Mouse (Mus musculus) liver, embryonic 14.5 days (tissue): ENCODE measurements around the gene Ccdc124. TPM values are rescaled to one million over a fixed set of nuclear protein-coding genes. Genes with fewer than 3 reads are reported as not detected.

Experiments used
- ATAC-seq: fragments of 200-750 bp; cut with Nextera tagmentation; 2 replicates; pipeline ENCODE4 v1.8.0; 2017; ENCODE audit warnings: moderate number of reproducible peaks, mild to moderate bottlenecking, moderate library complexity; ENCODE audit not compliant: insufficient read depth
- DNase-seq, 3 experiments: peaks; one replicate each; pipeline ENCODE4 v3.0.0-alpha.2; 2012 to 2013; ENCODE audit warnings: low read depth in 3 of 3, low spot score in 3 of 3
- H3K27ac ChIP-seq: fragments of 300-500 bp; sonication (generic); 2 replicates; pipeline ENCODE4 v1.5.1; 2014; ENCODE audit warnings: moderate library complexity, mild to moderate bottlenecking, control low read depth, inconsistent platforms
- H3K27me3 ChIP-seq: fragments of 300-500 bp; sonication (generic); 2 replicates; pipeline ENCODE4 v1.6.1; 2014; ENCODE audit warnings: mild to moderate bottlenecking, low read length, moderate library complexity; ENCODE audit not compliant: control insufficient read depth, insufficient read depth
- H3K36me3 ChIP-seq: fragments of 300-500 bp; sonication (generic); replicated peaks from 2 replicates; pipeline ENCODE4 v1.6.1; 2014; ENCODE audit warnings: low read depth; ENCODE audit not compliant: control insufficient read depth, insufficient read depth
- H3K4me1 ChIP-seq, 2 experiments: fragments of 200-500 bp in 1 of 2; fragments of 300-500 bp in 1 of 2; sonication (generic) in 1 of 2; replicated peaks; 2 replicates each; pipeline ENCODE4 v1.6.1; 2012 to 2014; ENCODE audit warnings: antibody characterized with exemption in 1 of 2, inconsistent platforms in 1 of 2, low read length in 1 of 2; ENCODE audit not compliant: control insufficient read depth in 2 of 2, insufficient read depth in 2 of 2
- H3K4me2 ChIP-seq: fragments of 300-500 bp; sonication (generic); 2 replicates; pipeline ENCODE4 v1.6.1; 2014; ENCODE audit warnings: low read depth, mild to moderate bottlenecking, control low read depth, moderate library complexity
- H3K4me3 ChIP-seq, 2 experiments: fragments of 200-500 bp in 1 of 2; fragments of 300-500 bp in 1 of 2; sonication (generic) in 1 of 2; 2 replicates each; pipeline ENCODE4 v1.5.1; 2012 to 2014; ENCODE audit warnings: low read depth in 2 of 2, low read length in 2 of 2, mild to moderate bottlenecking in 2 of 2, control low read depth in 1 of 2, inconsistent platforms in 1 of 2, moderate library complexity in 1 of 2; ENCODE audit not compliant: insufficient read depth in 1 of 2
- H3K9ac ChIP-seq: fragments of 300-500 bp; sonication (generic); replicated peaks from 2 replicates; pipeline ENCODE4 v1.6.1; 2014; ENCODE audit warnings: mild to moderate bottlenecking, control low read depth, moderate library complexity
- H3K9me3 ChIP-seq: fragments of 300-500 bp; sonication (generic); 2 replicates; pipeline ENCODE4 v1.6.1; 2016; ENCODE audit warnings: low read length, mixed read lengths; ENCODE audit not compliant: control insufficient read depth
- CTCF ChIP-seq: IDR thresholded peaks from 2 replicates; pipeline ENCODE4 v1.5.1; 2016; ENCODE audit warnings: antibody characterized with exemption, low read depth, control low read depth
- EP300 ChIP-seq: IDR thresholded peaks from 2 replicates; pipeline ENCODE4 v1.6.1; 2016; ENCODE audit warnings: antibody characterized with exemption, low read depth
- WGBS: fragments of 180-500 bp; shearing (Covaris S2); extraction: QIAGEN DNeasy Blood & Tissue Kit; methylation state at CpG from one replicate; pipeline ENCODE4 v1.1.7; 2014; ENCODE audit not compliant: insufficient replicate concordance; 5-methylcytosine and 5-hydroxymethylcytosine counted together
- polyA plus RNA-seq, 2 experiments: library from polyadenylated mRNA; depleted of rRNA in 1 of 2; stranded (reverse) in 1 of 2; unstranded in 1 of 2; fragments of >200 nt; fragmentation: Nextera tagmentation in 1 of 2; extraction: Ambion mirVana in 1 of 2; gene quantifications; 2 replicates each; pipeline versions ENCODE4 v1.2.1 to v1.2.3; 2012 to 2014

Gene Ccdc124
- polyA plus RNA-seq, 2 experiments, result 34.3 to 54.1 TPM

- H3K4me1 ChIP-seq, result peaks cover 10 to 12% of the 10 kb centered on the region in 2 experiments; a peak in 3 of 4 replicates
- H3K9ac ChIP-seq, result no peak overlapping the region
- ATAC-seq (no peak), DNase-seq (no peak)
- no peak overlapping the region for H3K4me2 ChIP-seq
- 78% methylated on average over 5 of the region's 5 CpGs for WGBS
- H3K27me3 ChIP-seq, result no peaks in the 10 kb centered on the region
- peaks cover 23% of the 10 kb centered on the region for H3K36me3 ChIP-seq
- H3K27ac ChIP-seq, result no peak overlapping the region
- no peaks in the 10 kb centered on the region for H3K9me3 ChIP-seq
- no peak overlapping the region for H3K4me3 ChIP-seq
- TF ChIP-seq EP300, result no peak
- TF ChIP-seq CTCF, result peak; percentile 40; the same call in 1 of the 2 replicates
These were observed 37.9 kb upstream of the Ccdc124 start for GRCm38 (mm10) chr8:70911596-70911995.

GRCm38 (mm10) chr8:70907518-70907917, 33.8 kb upstream of the Ccdc124 start:
- WGBS, result 33% methylated on average over 2 of the region's 2 CpGs
- no peak overlapping the region for H3K4me3 ChIP-seq

DNA sequence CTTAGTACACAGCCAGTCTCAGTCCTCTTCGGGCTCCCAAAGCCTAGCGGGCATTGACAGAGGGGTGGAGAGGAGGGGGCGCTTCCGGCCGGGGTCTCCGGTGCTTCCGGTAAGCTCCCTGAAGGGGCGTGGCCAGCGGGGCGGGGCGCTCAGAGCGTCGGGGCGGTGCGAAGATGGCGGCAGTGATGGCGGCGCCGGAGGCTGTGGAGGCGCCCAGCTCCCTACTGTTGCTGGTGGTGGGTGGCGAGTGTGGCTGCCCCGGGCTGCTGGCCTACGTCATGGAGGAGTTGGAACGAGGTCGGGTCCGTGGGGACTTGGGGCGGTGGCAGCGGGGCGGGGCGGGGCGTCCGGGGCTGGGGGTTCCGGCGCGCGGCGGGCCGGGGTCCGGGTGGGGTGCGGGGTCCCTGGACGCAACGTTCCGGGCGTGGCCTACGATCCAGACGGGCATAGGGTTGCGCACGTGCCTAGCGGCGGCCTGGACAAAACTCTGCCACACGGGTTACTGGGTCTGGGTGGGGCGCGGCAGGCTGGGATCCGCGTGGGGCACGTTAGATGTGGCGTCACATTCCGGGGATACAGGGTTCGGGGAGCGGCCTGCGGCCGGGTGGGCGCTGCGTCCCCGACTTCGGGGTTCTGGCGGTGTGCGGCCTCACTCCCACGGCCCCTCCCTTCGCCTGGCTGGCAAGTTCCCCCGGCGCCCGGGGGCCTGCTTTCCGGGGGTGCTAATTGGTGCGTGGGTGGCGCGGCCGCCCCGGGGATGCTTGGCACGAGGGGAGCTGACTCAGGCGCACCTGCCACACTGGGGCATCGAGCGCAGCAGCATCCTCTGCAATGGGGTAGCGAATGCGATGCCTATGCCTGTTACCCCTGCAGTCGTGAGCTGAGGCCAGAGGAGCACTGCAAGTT, 32.3 kb upstream of the Ccdc124 start, which contains the start of gene Map1s:
Map1s (plus strand) TSS at position 102 of the 906 bp plus-strand sequence.
- WGBS, result under 1% methylated on average over 86 of the region's 86 CpGs
- H3K27ac ChIP-seq, result peak within 1 kb of the TSS; percentile 59
- peaks cover 15 to 23% of the 10 kb centered on the region in 2 experiments; a peak in 3 of 4 replicates for H3K4me1 ChIP-seq
- H3K27me3 ChIP-seq, result no peaks in the 10 kb centered on the region
- peak within 1 kb of the TSS; percentile 69 to 87 for H3K4me3 ChIP-seq
- no peak for TF ChIP-seq EP300
- ATAC-seq (peak; percentile 79), DNase-seq (peak; percentile 48 to 61 (median 49))
- H3K4me2 ChIP-seq, result peak within 1 kb of the TSS; percentile 85
- H3K9ac ChIP-seq, result peak within 1 kb of the TSS; percentile 84
- H3K36me3 ChIP-seq, result no peaks in the 10 kb centered on the region
- H3K9me3 ChIP-seq, result no peaks in the 10 kb centered on the region

More at GRCm38 (mm10) chr8:70907518-70907917, 33.8 kb upstream of the Ccdc124 start:
- DNase-seq (no peak), ATAC-seq (no peak)
- Histone ChIP-seq H3K9me3 (no peaks in the 10 kb centered on the region), H3K27ac (no peak overlapping the region), H3K36me3 (peaks cover 3% of the 10 kb centered on the region; the same call in 1 of the 2 replicates), H3K9ac (0 out of 2 replicates have a peak overlapping the region, but pooled peaks have one; percentile 18), H3K27me3 (no peaks in the 10 kb centered on the region), H3K4me1 (peaks cover 15 to 23% of the 10 kb centered on the region in 2 experiments; a peak in 3 of 4 replicates), H3K4me2 (peak overlapping the region; percentile 85)
- TF ChIP-seq EP300 (peak; percentile 44; the same call in 1 of the 2 replicates), CTCF (no peak)

DNA sequence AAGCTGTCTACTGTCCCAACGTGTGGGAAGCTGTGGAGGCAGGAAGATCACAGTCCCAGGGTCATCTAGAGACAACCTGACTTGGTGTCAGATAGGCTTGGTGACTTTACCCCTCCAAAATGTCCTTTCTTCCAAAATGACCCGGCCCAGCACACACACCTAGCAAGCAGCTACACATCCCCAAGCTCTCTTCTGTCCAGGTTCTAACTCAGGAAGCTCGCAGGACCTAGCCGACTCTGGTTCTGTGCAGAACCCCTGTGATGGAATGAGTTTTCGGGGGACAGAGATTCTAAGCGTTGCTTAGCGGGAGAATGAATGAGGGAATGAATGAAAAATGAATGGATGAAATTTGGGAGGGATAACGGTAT, 31.7 kb upstream of the Ccdc124 start:
- H3K4me2 ChIP-seq, result peak overlapping the region; percentile 85
- H3K9ac ChIP-seq, result peak overlapping the region; percentile 84

DNA sequence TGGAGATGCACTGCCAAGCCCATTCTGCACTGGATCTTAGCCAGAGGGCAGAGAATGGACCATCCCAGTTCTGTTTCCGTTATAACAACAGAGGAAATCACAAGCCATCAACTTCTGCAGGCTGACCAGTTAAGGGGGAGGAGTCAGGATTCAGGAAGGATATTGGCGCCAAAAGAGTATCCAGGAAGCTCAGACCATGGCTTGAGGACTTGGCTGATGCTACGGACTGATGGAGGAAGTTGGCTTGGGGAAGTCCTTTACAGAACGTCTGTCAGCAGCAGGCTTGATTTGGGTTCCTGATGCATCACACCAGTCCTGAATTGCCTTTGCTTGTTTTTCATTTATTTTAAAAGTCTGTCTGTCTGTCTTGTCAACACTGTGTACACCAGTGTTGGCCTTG, 30.8 kb upstream of the Ccdc124 start:
- Histone ChIP-seq H3K9ac (no peak overlapping the region), H3K4me2 (no peak overlapping the region; the same call in 1 of the 2 replicates), H3K9me3 (no peaks in the 10 kb centered on the region), H3K36me3 (no peaks in the 10 kb centered on the region), H3K4me3 (no peak overlapping the region), H3K27me3 (no peaks in the 10 kb centered on the region), H3K27ac (no peak overlapping the region), H3K4me1 (peaks cover 15 to 23% of the 10 kb centered on the region in 2 experiments; a peak in 3 of 4 replicates)
- no peak for ATAC-seq
- TF ChIP-seq CTCF (no peak), EP300 (no peak)
- DNase-seq, result no peak
- 17% methylated on average over 4 of the region's 4 CpGs for WGBS

More for the DNA sequence above, 31.7 kb upstream of the Ccdc124 start:
- H3K4me3 ChIP-seq, result peak overlapping the region; percentile 69 to 87
- DNase-seq (no peak), ATAC-seq (peak; percentile 2; the same call in 1 of the 2 replicates)
- H3K4me1 ChIP-seq, result peaks cover 15 to 23% of the 10 kb centered on the region in 2 experiments; a peak in 3 of 4 replicates
- H3K36me3 ChIP-seq, result no peaks in the 10 kb centered on the region
- peak overlapping the region; percentile 59 for H3K27ac ChIP-seq
- no peaks in the 10 kb centered on the region for H3K27me3 ChIP-seq
- no peak for TF ChIP-seq CTCF
- TF ChIP-seq EP300, result no peak
- WGBS, result 4% methylated on average over 8 of the region's 8 CpGs
- H3K9me3 ChIP-seq, result no peaks in the 10 kb centered on the region
